Mouse (Mus musculus): ENCODE results near the gene Rrnad1.

- TF ChIP-seq CTCF (IDR thresholded peaks at IDR 0.05; ENCODE audit: low read depth): no peak
- TF ChIP-seq EP300 (IDR thresholded peaks at IDR 0.05; ENCODE audit: low read depth): no peak
These were observed 3.1 kb downstream of the Rrnad1 start for GRCm38 (mm10) chr3:87927452-87927851.

Measured in liver, embryonic 14.5 days (tissue).